Mouse (Mus musculus) layer of hippocampus, adult 9-10 months (tissue): ENCODE measurements around the gene Rps27.
"Not testable (repeated sequence)": the region's sequence is repeated elsewhere in the genome, so short reads cannot be mapped to it uniquely, and the experiment has no call there.

Source experiments
- DNase-seq: peaks from one replicate; pipeline ENCODE4 v3.0.0; 2022; ENCODE audit warnings: low spot score

Rps27 gene

GRCm38 (mm10) chr3:90213377-90213866, at the start of gene Rps27, which contains the start of gene Rab13:
Gene Rps27, minus strand, starts transcription at chr3:90213651.
Gene Rab13, plus strand, starts transcription at chr3:90213695.
- peak; percentile 95 for DNase-seq

GRCm38 (mm10) chr3:90258521-90258920, 45.1 kb upstream of the Rps27 start:
- no peak for DNase-seq

- no peak for DNase-seq
These were observed 43.5 kb upstream of the Rps27 start for GRCm38 (mm10) chr3:90256731-90257530.

GRCm38 (mm10) chr3:90255784-90256353, 42.4 kb upstream of the Rps27 start:
- DNase-seq: no peak

- DNase-seq: no peak
These were observed 41.7 kb upstream of the Rps27 start for GRCm38 (mm10) chr3:90255194-90255565.

GRCm38 (mm10) chr3:90254419-90255193, 41.2 kb upstream of the Rps27 start:
- DNase-seq: no peak

GRCm38 (mm10) chr3:90253653-90254418, 40.4 kb upstream of the Rps27 start, which contains the start of gene Crtc2:
Gene Crtc2, plus strand, starts transcription at chr3:90254163.
- peak; percentile 91 for DNase-seq

GRCm38 (mm10) chr3:90253174-90253573, 39.7 kb upstream of the Rps27 start:
- not testable (repeated sequence) for DNase-seq

- DNase-seq: not testable (repeated sequence)
These were observed 39.2 kb upstream of the Rps27 start for GRCm38 (mm10) chr3:90252659-90253058.

- not testable (repeated sequence) for DNase-seq
These were observed 38.3 kb upstream of the Rps27 start for GRCm38 (mm10) chr3:90251731-90252226.

- DNase-seq: no peak
These were observed 37.3 kb upstream of the Rps27 start for GRCm38 (mm10) chr3:90250791-90251190.

GRCm38 (mm10) chr3:90248746-90249100, 35.3 kb upstream of the Rps27 start:
- DNase-seq: no peak

- peak; percentile 92 for DNase-seq
These were observed 34.7 kb upstream of the Rps27 start, which contains the start of gene Slc39a1 for GRCm38 (mm10) chr3:90247960-90248745. Gene Slc39a1, plus strand, starts transcription at chr3:90248172.

GRCm38 (mm10) chr3:90247630-90247959, 34.1 kb upstream of the Rps27 start:
- DNase-seq: no peak

- DNase-seq: no peak
These were observed 32.0 kb upstream of the Rps27 start for GRCm38 (mm10) chr3:90245406-90245805.

- no peak for DNase-seq
These were observed 29.7 kb upstream of the Rps27 start, which contains the start of gene Creb3l4 for GRCm38 (mm10) chr3:90242984-90243775. Gene Creb3l4, minus strand, starts transcription at chr3:90243512.

GRCm38 (mm10) chr3:90241669-90242358, 28.4 kb upstream of the Rps27 start:
- no peak for DNase-seq

GRCm38 (mm10) chr3:90241251-90241650, 27.8 kb upstream of the Rps27 start:
- DNase-seq: no peak
